Mouse (Mus musculus) embryonic facial prominence, embryonic 15.5 days (tissue): ENCODE results near the gene Sugp1. TPM values are rescaled to one million over a fixed set of nuclear protein-coding genes. Genes with fewer than 3 reads are reported as not detected.
A peak's percentile ranks its signal among the peaks of the same experiment; 100 is the strongest.

Source experiments
- ATAC-seq: fragments of 200-750 bp; cut with Nextera tagmentation; 2 replicates; pipeline ENCODE4 v1.8.0; 2017; ENCODE audit warnings: low read depth, moderate TSS enrichment; ENCODE audit not compliant: insufficient number of reproducible peaks, low FRiP score, low TSS enrichment
- H3K27ac ChIP-seq: fragments of 300-500 bp; sonication (generic); replicated peaks from 2 replicates; pipeline ENCODE4 v1.5.1; 2015; ENCODE audit warnings: mild to moderate bottlenecking, inconsistent platforms
- H3K27me3 ChIP-seq: fragments of 300-500 bp; sonication (generic); 2 replicates; pipeline ENCODE4 v1.6.1; 2015; ENCODE audit warnings: inconsistent platforms
- H3K36me3 ChIP-seq: fragments of 300-500 bp; sonication (generic); 2 replicates; pipeline ENCODE4 v1.6.1; 2015; ENCODE audit warnings: mild to moderate bottlenecking, inconsistent platforms
- H3K4me1 ChIP-seq: fragments of 300-500 bp; sonication (generic); 2 replicates; pipeline ENCODE4 v1.6.1; 2015; ENCODE audit warnings: inconsistent platforms
- H3K4me2 ChIP-seq: fragments of 300-500 bp; sonication (generic); replicated peaks from 2 replicates; pipeline ENCODE4 v1.6.1; 2015; ENCODE audit warnings: mild to moderate bottlenecking, inconsistent platforms
- H3K4me3 ChIP-seq: fragments of 300-500 bp; sonication (generic); replicated peaks from 2 replicates; pipeline ENCODE4 v1.5.1; 2015; ENCODE audit warnings: mild to moderate bottlenecking, inconsistent platforms
- H3K9ac ChIP-seq: fragments of 300-500 bp; sonication (generic); 2 replicates; pipeline ENCODE4 v1.6.1; 2015; ENCODE audit warnings: inconsistent platforms
- H3K9me3 ChIP-seq: fragments of 300-500 bp; sonication (generic); replicated peaks from 2 replicates; pipeline ENCODE4 v1.6.1; 2016; ENCODE audit warnings: inconsistent platforms
- WGBS: fragments of 180-500 bp; shearing (Covaris S2); methylation state at CpG from one replicate; pipeline ENCODE4 v1.1.7; 2015; 5-methylcytosine and 5-hydroxymethylcytosine counted together
- microRNA-seq: library from miRNA; unstranded; fragments of <30 nt; microRNA quantifications from one replicate; pipeline ENCODE4, GENCODE M21; 2016; ENCODE audit warnings: borderline number of aligned reads
- polyA plus RNA-seq: library from polyadenylated mRNA; unstranded; fragments of >200 nt; fragmentation: Nextera tagmentation; extraction: Ambion mirVana; gene quantifications from 2 replicates; pipeline ENCODE4 v1.2.1, GENCODE M21; 2015

Gene Sugp1
- polyA plus RNA-seq, 1 experiment from 2014 or later, result 45.1 TPM

GRCm38 (mm10) chr8:70114488-70114887 is 71.9 kb downstream of the Sugp1 start:
- Histone ChIP-seq H3K27me3 (peaks cover 99% of the 10 kb centered on the region), H3K4me2 (no peak overlapping the region), H3K27ac (no peak overlapping the region), H3K9ac (no peak overlapping the region), H3K4me3 (no peak overlapping the region), H3K36me3 (no peaks in the 10 kb centered on the region), H3K4me1 (peaks cover 5% of the 10 kb centered on the region; the same call in 1 of the 2 replicates), H3K9me3 (no peaks in the 10 kb centered on the region)
- no peak for ATAC-seq
- WGBS, result 11% methylated on average over 6 of the region's 6 CpGs

GRCm38 (mm10) chr8:70114892-70115291 is 72.3 kb downstream of the Sugp1 start:
- Histone ChIP-seq H3K4me3 (no peak overlapping the region), H3K9ac (no peak overlapping the region), H3K4me1 (peaks cover 5% of the 10 kb centered on the region; the same call in 1 of the 2 replicates), H3K27ac (no peak overlapping the region), H3K27me3 (peaks cover 99% of the 10 kb centered on the region), H3K9me3 (no peaks in the 10 kb centered on the region), H3K4me2 (no peak overlapping the region), H3K36me3 (no peaks in the 10 kb centered on the region)
- 66% methylated on average over 13 of the region's 13 CpGs for WGBS
- ATAC-seq, result no peak

- no peak for ATAC-seq
- Histone ChIP-seq H3K36me3 (no peaks in the 10 kb centered on the region), H3K4me3 (no peak overlapping the region), H3K27ac (no peak overlapping the region), H3K9me3 (no peaks in the 10 kb centered on the region), H3K27me3 (peaks cover 89% of the 10 kb centered on the region), H3K4me1 (peaks cover 5% of the 10 kb centered on the region; the same call in 1 of the 2 replicates), H3K9ac (no peak overlapping the region), H3K4me2 (no peak overlapping the region)
- 7% methylated on average over 9 of the region's 9 CpGs for WGBS
Measured at GRCm38 (mm10) chr8:70117611-70118010, 75.0 kb downstream of the Sugp1 start.

GRCm38 (mm10) chr8:70118726-70119700 is 76.4 kb downstream of the Sugp1 start:
- no peak overlapping the region for H3K4me3 ChIP-seq

GRCm38 (mm10) chr8:70120667-70121066 is 78.1 kb downstream of the Sugp1 start, which contains the start of gene Ncan:
Gene Ncan, minus strand, starts transcription at chr8:70120873.
- Histone ChIP-seq H3K4me2 (peak within 1 kb of the TSS; percentile 34), H3K9ac (no peak within 1 kb of the TSS), H3K36me3 (no peaks in the 10 kb centered on the region), H3K4me1 (peaks cover 5% of the 10 kb centered on the region; the same call in 1 of the 2 replicates), H3K4me3 (peak within 1 kb of the TSS; percentile 11; the same call in 1 of the 2 replicates), H3K27ac (no peak within 1 kb of the TSS), H3K27me3 (peaks cover 59% of the 10 kb centered on the region), H3K9me3 (no peaks in the 10 kb centered on the region)
- WGBS, result 2% methylated on average over 19 of the region's 19 CpGs
- no peak; the same call in 1 of the 2 replicates for ATAC-seq

More at GRCm38 (mm10) chr8:70118726-70119700, 76.4 kb downstream of the Sugp1 start:
- no peak overlapping the region for H3K9ac ChIP-seq
- no peak for ATAC-seq
- peaks cover 75% of the 10 kb centered on the region for H3K27me3 ChIP-seq
- H3K36me3 ChIP-seq, result no peaks in the 10 kb centered on the region
- no peak overlapping the region for H3K27ac ChIP-seq
- H3K9me3 ChIP-seq, result no peaks in the 10 kb centered on the region
- H3K4me1 ChIP-seq, result peaks cover 5% of the 10 kb centered on the region; the same call in 1 of the 2 replicates
- 8% methylated on average over 17 of the region's 17 CpGs for WGBS
- no peak overlapping the region for H3K4me2 ChIP-seq

Small RNAs within 50 kb of the gene (microRNA-seq; reads per million reads assigned to microRNA genes)
- not detected for gene Mir7066

Other genes with a start within 250 kb of the Sugp1 start
- gene Gmip, start 234.1 kb upstream of the Sugp1 start, polyA plus RNA-seq, result 9.4 and 9.5 TPM in 2 replicates
- gene Lpar2, start 220.4 kb upstream of the Sugp1 start, polyA plus RNA-seq, result 0.33 and 0.54 TPM in 2 replicates
- gene Pbx4, start 210.3 kb upstream of the Sugp1 start, polyA plus RNA-seq, result 9.6 and 19.4 TPM in 2 replicates
- gene Cilp2, start 155.1 kb upstream of the Sugp1 start, polyA plus RNA-seq, result 1.1 and 1.2 TPM in 2 replicates
- gene Tssk6, start 140.6 kb upstream of the Sugp1 start, polyA plus RNA-seq, result 3.6 and 4.0 TPM in 2 replicates
- 178 and 188 TPM in 2 replicates for gene Ndufa13, start 140.3 kb upstream of the Sugp1 start, polyA plus RNA-seq
- gene Yjefn3, start 140.1 kb upstream of the Sugp1 start, polyA plus RNA-seq, result 4.0 and 5.3 TPM in 2 replicates
- 43.6 and 49.8 TPM in 2 replicates for gene Gatad2a, start 46.4 kb upstream of the Sugp1 start, polyA plus RNA-seq
- 52.7 and 61.3 TPM in 2 replicates for gene Mau2, start 79 bp upstream of the Sugp1 start, polyA plus RNA-seq
- 1.4 and 2.1 TPM in 2 replicates for gene Tm6sf2, start 30.1 kb downstream of the Sugp1 start, polyA plus RNA-seq
- 0.43 and 0.56 TPM in 2 replicates for gene Hapln4, start 40.6 kb downstream of the Sugp1 start, polyA plus RNA-seq
- 0.79 and 1.5 TPM in 2 replicates for gene Ncan, start 78.1 kb downstream of the Sugp1 start, polyA plus RNA-seq
- gene Nr2c2ap, start 88.5 kb downstream of the Sugp1 start, polyA plus RNA-seq, result 33.0 and 33.3 TPM in 2 replicates
- gene Rfxank, start 96.3 kb downstream of the Sugp1 start, polyA plus RNA-seq, result 18.9 and 22.2 TPM in 2 replicates
- 55.3 and 65.4 TPM in 2 replicates for gene Borcs8, start 96.7 kb downstream of the Sugp1 start, polyA plus RNA-seq
- 9.1 and 12.4 TPM in 2 replicates for gene Mef2b, start 96.9 kb downstream of the Sugp1 start, polyA plus RNA-seq
- gene Tmem161a, start 129.5 kb downstream of the Sugp1 start, polyA plus RNA-seq, result 76.4 and 77.3 TPM in 2 replicates
- gene Slc25a42, start 169.5 kb downstream of the Sugp1 start, polyA plus RNA-seq, result 6.7 and 8.9 TPM in 2 replicates
- 31.7 and 32.5 TPM in 2 replicates for gene Sugp2, start 191.4 kb downstream of the Sugp1 start, polyA plus RNA-seq
- 30.5 and 31.1 TPM in 2 replicates for gene Armc6, start 191.7 kb downstream of the Sugp1 start, polyA plus RNA-seq
- 43.2 and 49.4 TPM in 2 replicates for gene Homer3, start 240.0 kb downstream of the Sugp1 start, polyA plus RNA-seq